Mouse (Mus musculus): ENCODE measurements around the gene Bmf. TPM values are rescaled to one million over a fixed set of nuclear protein-coding genes. Genes with fewer than 3 reads are reported as not detected.
"Not testable (repeated sequence)": the region's sequence is repeated elsewhere in the genome, so short reads cannot be mapped to it uniquely, and the experiment has no call there.

The Bmf gene
- polyA plus RNA-seq, 1 experiment from 2014 or later, result 4.9 TPM

GRCm38 (mm10) chr2:118558426-118558825 is 8.9 kb upstream of the Bmf start:
- no peaks in the 10 kb centered on the region for H3K27me3 ChIP-seq (ENCODE audit: insufficient read depth, poor library complexity, severe bottlenecking)
- no peak for DNase-seq (ENCODE audit: low spot score)
- peaks cover 16% of the 10 kb centered on the region; the same call in 1 of the 2 replicates for H3K36me3 ChIP-seq
- 95% methylated on average over 3 of the region's 3 CpGs for WGBS
- no peak overlapping the region for H3K4me3 ChIP-seq
- no peak overlapping the region for H3K27ac ChIP-seq
- H3K4me1 ChIP-seq (replicated peaks), result peaks cover 7% of the 10 kb centered on the region; the same call in 1 of the 2 replicates
- no peaks in the 10 kb centered on the region for H3K9me3 ChIP-seq

GRCm38 (mm10) chr2:118554356-118554990 is 5.0 kb upstream of the Bmf start:
- H3K4me1 ChIP-seq (replicated peaks), result peaks cover 14% of the 10 kb centered on the region
- not testable (repeated sequence) for H3K9me3 ChIP-seq; H3K36me3 ChIP-seq; H3K27me3 ChIP-seq (ENCODE audit: insufficient read depth, poor library complexity, severe bottlenecking)
- DNase-seq (ENCODE audit: low spot score), result peak; percentile 27
- 61% methylated on average over 16 of the region's 17 CpGs for WGBS
- H3K27ac ChIP-seq, result peak overlapping the region; percentile 75
- peak overlapping the region; percentile 49 for H3K4me3 ChIP-seq

- WGBS, result 51% methylated on average over 2 of the region's 2 CpGs
- DNase-seq (ENCODE audit: low spot score), result no peak
- H3K27ac ChIP-seq, result no peak overlapping the region
- no peaks in the 10 kb centered on the region for H3K36me3 ChIP-seq
- H3K4me1 ChIP-seq (replicated peaks), result peaks cover 43% of the 10 kb centered on the region
- no peak overlapping the region for H3K4me3 ChIP-seq
- H3K9me3 ChIP-seq, result no peaks in the 10 kb centered on the region
- peaks cover 5% of the 10 kb centered on the region; the same call in 1 of the 2 replicates for H3K27me3 ChIP-seq (ENCODE audit: insufficient read depth, poor library complexity, severe bottlenecking)
Measured at GRCm38 (mm10) chr2:118551606-118552005, 2.1 kb upstream of the Bmf start.

- Histone ChIP-seq H3K36me3 (0 out of 2 replicates have a peak, but pooled peaks cover 3% of the 10 kb centered on the region), H3K27ac (peak overlapping the region; percentile 91), H3K4me3 (peak overlapping the region; percentile 80), H3K4me1 (replicated peaks) (peaks cover 66% of the 10 kb centered on the region), H3K9me3 (no peaks in the 10 kb centered on the region), H3K27me3 (ENCODE audit: insufficient read depth, poor library complexity, severe bottlenecking) (peaks cover 18% of the 10 kb centered on the region)
- under 1% methylated on average over 18 of the region's 18 CpGs for WGBS
- DNase-seq (ENCODE audit: low spot score), result peak; percentile 60
Measured at GRCm38 (mm10) chr2:118548421-118549221, 866 bp downstream of the Bmf start.

- WGBS, result 10% methylated on average over 9 of the region's 9 CpGs
- Histone ChIP-seq H3K36me3 (0 out of 2 replicates have a peak, but pooled peaks cover 3% of the 10 kb centered on the region), H3K27me3 (ENCODE audit: insufficient read depth, poor library complexity, severe bottlenecking) (peaks cover 18% of the 10 kb centered on the region), H3K4me1 (replicated peaks) (peaks cover 77% of the 10 kb centered on the region), H3K27ac (peak overlapping the region; percentile 87), H3K9me3 (no peaks in the 10 kb centered on the region), H3K4me3 (peak overlapping the region; percentile 80)
- no peak for DNase-seq (ENCODE audit: low spot score)
Measured at GRCm38 (mm10) chr2:118547541-118548016, 1.9 kb downstream of the Bmf start.

GRCm38 (mm10) chr2:118546798-118547165 is 2.7 kb downstream of the Bmf start:
- peak overlapping the region; percentile 87 for H3K27ac ChIP-seq
- peaks cover 82% of the 10 kb centered on the region for H3K4me1 ChIP-seq (replicated peaks)
- no peak for DNase-seq (ENCODE audit: low spot score)
- 32% methylated on average over 3 of the region's 3 CpGs for WGBS
- H3K27me3 ChIP-seq (ENCODE audit: insufficient read depth, poor library complexity, severe bottlenecking), result peaks cover 18% of the 10 kb centered on the region
- H3K4me3 ChIP-seq, result peak overlapping the region; percentile 80
- H3K9me3 ChIP-seq, result no peaks in the 10 kb centered on the region
- 0 out of 2 replicates have a peak, but pooled peaks cover 9% of the 10 kb centered on the region for H3K36me3 ChIP-seq

- Histone ChIP-seq H3K36me3 (0 out of 2 replicates have a peak, but pooled peaks cover 12% of the 10 kb centered on the region), H3K9me3 (no peaks in the 10 kb centered on the region), H3K27me3 (ENCODE audit: insufficient read depth, poor library complexity, severe bottlenecking) (peaks cover 18% of the 10 kb centered on the region), H3K4me3 (peak overlapping the region; percentile 28; the same call in 1 of the 2 replicates), H3K4me1 (replicated peaks) (peaks cover 82% of the 10 kb centered on the region), H3K27ac (peak overlapping the region; percentile 87)
- 27% methylated on average over 5 of the region's 5 CpGs for WGBS
- DNase-seq (ENCODE audit: low spot score), result no peak
Measured at GRCm38 (mm10) chr2:118546104-118546797, 3.2 kb downstream of the Bmf start.

- H3K4me3 ChIP-seq, result peak overlapping the region; percentile 43
Measured at GRCm38 (mm10) chr2:118545242-118546103, 4.0 kb downstream of the Bmf start.

GRCm38 (mm10) chr2:118543893-118544799 is 5.3 kb downstream of the Bmf start:
- Histone ChIP-seq H3K36me3 (0 out of 2 replicates have a peak, but pooled peaks cover 12% of the 10 kb centered on the region), H3K4me1 (replicated peaks) (peaks cover 90% of the 10 kb centered on the region), H3K27ac (peak overlapping the region; percentile 87), H3K4me3 (peak overlapping the region; percentile 43), H3K27me3 (ENCODE audit: insufficient read depth, poor library complexity, severe bottlenecking) (peaks cover 18% of the 10 kb centered on the region), H3K9me3 (no peaks in the 10 kb centered on the region)
- WGBS, result 9% methylated on average over 23 of the region's 23 CpGs
- DNase-seq (ENCODE audit: low spot score), result peak; percentile 75

More at GRCm38 (mm10) chr2:118545242-118546103, 4.0 kb downstream of the Bmf start:
- peak; percentile 91 for DNase-seq (ENCODE audit: low spot score)
- Histone ChIP-seq H3K36me3 (0 out of 2 replicates have a peak, but pooled peaks cover 12% of the 10 kb centered on the region), H3K27me3 (ENCODE audit: insufficient read depth, poor library complexity, severe bottlenecking) (peaks cover 18% of the 10 kb centered on the region), H3K9me3 (no peaks in the 10 kb centered on the region), H3K27ac (peak overlapping the region; percentile 87), H3K4me1 (replicated peaks) (peaks cover 89% of the 10 kb centered on the region)
- 25% methylated on average over 23 of the region's 23 CpGs for WGBS

- peaks cover 21% of the 10 kb centered on the region for H3K36me3 ChIP-seq
- peaks cover 81% of the 10 kb centered on the region for H3K4me1 ChIP-seq (replicated peaks)
- DNase-seq (ENCODE audit: low spot score), result no peak
Measured at GRCm38 (mm10) chr2:118542971-118543573, 6.4 kb downstream of the Bmf start.

GRCm38 (mm10) chr2:118541716-118542115 is 7.8 kb downstream of the Bmf start:
- no peak for DNase-seq (ENCODE audit: low spot score)
- H3K9me3 ChIP-seq, result no peaks in the 10 kb centered on the region
- H3K27ac ChIP-seq, result peak overlapping the region; percentile 18; the same call in 1 of the 2 replicates
- no peak overlapping the region for H3K4me3 ChIP-seq
- WGBS, result 81% methylated on average over 3 of the region's 3 CpGs
- H3K27me3 ChIP-seq (ENCODE audit: insufficient read depth, poor library complexity, severe bottlenecking), result peaks cover 14% of the 10 kb centered on the region
- peaks cover 76% of the 10 kb centered on the region for H3K4me1 ChIP-seq (replicated peaks)
- H3K36me3 ChIP-seq, result peaks cover 28% of the 10 kb centered on the region

More at GRCm38 (mm10) chr2:118542971-118543573, 6.4 kb downstream of the Bmf start:
- H3K27me3 ChIP-seq (ENCODE audit: insufficient read depth, poor library complexity, severe bottlenecking), result peaks cover 18% of the 10 kb centered on the region
- 92% methylated on average over 1 of the region's 1 CpGs for WGBS
- no peaks in the 10 kb centered on the region for H3K9me3 ChIP-seq
- H3K27ac ChIP-seq, result peak overlapping the region; percentile 87
- H3K4me3 ChIP-seq, result no peak overlapping the region
